Mouse (Mus musculus) central nervous system, embryonic 11.5 days (tissue): Measurements from ENCODE around the gene Slc35e4. TPM values are rescaled to one million over a fixed set of nuclear protein-coding genes. Genes with fewer than 3 reads are reported as not detected.

Experiments
- polyA plus RNA-seq: library from polyadenylated mRNA; depleted of rRNA; stranded (reverse); fragments of >200 nt; gene quantifications from 2 replicates; pipeline ENCODE4 v1.2.3, GENCODE M21; 2012; rRNA removed

Gene Slc35e4
- polyA plus RNA-seq = 3.5 and 3.8 TPM in 2 replicates

DNA sequence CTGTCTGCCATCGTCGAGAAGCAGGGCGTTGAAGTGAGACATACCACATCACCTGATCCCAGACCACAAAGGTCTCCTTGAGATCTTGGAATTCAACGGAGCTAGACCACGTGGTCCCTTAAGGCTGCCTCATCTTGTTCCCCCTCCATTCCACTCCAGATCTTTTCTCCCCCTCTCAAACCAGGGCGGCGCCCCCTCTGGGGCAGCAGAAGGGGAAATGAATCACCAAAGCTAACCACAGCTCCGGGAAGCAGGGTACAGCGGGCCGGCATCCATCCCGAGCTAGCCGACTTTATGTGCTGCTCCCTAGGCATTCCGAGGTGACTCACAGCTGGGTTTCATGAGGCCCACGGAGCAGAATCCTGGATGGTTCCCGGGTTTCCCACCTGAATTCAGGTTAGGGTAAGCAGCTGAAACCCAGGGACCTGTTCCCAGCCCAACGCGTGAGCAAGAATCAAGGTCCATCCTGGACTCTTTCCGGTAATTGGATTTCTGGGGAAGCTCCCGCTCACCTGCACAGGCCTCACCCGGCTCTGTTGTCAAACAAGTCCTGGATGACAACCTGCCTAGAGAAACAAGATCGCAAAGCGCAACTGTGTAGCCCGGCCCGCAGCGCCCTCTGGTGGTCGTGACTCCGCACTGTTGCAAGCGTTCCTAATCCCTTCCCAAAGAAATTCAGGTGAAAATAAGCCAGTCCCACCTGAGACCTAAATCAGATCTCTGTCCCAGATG, at the start of gene Slc35e4:
Slc35e4 (minus strand) TSS at position 556 of the 732 bp plus-strand sequence.

DNA sequence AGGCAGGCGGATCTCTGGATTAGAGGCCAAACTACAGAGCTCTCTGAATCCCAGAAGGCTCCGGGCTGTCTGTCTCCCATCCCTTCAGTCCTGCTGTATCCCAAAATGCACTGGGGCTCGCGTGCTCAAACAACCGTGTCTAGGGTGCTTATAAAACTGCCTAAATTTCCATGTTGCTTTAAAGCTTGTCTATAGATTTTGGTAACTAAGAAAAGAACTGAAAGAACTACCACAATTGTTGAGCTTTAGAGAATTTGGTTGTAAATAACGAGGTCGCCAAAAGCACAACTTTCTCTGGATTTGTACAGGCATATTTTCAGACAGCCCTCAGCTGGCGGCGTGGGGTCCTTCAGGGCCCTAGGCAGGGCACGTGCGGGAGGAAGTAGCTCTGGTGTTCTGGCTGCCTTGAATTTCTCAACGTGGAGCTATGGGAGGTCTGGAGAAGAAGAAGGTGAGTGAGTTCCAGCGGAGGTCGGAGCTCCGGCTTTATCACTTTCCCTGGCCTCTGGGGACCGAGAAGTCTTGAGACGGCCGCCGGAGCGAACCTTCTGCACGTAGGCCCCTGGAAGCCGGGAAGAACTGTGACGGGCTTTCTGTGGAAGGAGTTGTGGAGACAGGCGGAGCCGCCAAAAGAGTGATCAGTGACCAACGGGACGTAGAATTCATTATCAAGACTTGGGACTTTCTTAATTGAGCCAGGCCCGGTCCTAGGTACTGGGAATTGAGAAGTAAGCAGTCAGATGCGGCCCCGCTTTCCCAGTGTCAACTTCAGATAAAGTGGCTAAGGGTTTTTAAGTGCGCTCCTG, 49.3 kb upstream of the Slc35e4 start, which contains the start of gene Pes1:
Pes1 (plus strand) TSS at position 366 of the 806 bp plus-strand sequence.

DNA sequence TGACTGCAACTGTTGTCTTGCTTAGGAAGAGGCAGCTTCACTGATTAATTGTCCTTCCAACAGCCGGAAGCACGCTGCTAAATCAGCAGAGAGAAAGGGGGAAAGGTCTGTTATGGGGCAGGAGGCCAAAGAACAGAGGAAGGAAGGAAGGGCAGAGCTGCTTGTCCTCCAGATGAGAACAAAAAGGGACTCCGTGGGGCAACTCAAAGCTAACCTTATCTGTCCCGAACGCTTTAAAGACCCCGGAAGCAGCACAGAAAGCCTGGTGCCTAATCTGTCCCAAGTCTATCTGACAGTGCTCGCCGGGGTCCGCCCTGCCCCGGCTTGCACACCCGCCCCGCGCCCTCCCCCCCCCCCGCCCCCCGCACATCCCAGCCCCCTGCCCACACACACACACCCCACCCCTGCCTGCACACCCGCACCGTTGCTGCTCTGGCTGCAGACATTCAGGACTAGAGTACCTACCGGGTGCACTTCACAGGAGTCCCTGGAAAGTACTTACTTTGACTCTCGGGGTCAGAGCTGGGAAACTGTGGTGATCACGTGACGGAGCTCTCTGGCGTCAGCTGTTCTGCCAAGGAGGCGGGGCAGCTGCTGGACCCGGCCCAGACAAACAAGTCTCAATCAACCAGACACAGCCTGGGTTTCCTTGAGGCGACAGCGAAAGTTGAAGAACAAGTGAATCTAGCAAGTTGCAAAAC, 17.2 kb upstream of the Slc35e4 start, which contains the start of gene Tcn2:
Tcn2 (minus strand) TSS at position 649 of the 701 bp plus-strand sequence.

DNA sequence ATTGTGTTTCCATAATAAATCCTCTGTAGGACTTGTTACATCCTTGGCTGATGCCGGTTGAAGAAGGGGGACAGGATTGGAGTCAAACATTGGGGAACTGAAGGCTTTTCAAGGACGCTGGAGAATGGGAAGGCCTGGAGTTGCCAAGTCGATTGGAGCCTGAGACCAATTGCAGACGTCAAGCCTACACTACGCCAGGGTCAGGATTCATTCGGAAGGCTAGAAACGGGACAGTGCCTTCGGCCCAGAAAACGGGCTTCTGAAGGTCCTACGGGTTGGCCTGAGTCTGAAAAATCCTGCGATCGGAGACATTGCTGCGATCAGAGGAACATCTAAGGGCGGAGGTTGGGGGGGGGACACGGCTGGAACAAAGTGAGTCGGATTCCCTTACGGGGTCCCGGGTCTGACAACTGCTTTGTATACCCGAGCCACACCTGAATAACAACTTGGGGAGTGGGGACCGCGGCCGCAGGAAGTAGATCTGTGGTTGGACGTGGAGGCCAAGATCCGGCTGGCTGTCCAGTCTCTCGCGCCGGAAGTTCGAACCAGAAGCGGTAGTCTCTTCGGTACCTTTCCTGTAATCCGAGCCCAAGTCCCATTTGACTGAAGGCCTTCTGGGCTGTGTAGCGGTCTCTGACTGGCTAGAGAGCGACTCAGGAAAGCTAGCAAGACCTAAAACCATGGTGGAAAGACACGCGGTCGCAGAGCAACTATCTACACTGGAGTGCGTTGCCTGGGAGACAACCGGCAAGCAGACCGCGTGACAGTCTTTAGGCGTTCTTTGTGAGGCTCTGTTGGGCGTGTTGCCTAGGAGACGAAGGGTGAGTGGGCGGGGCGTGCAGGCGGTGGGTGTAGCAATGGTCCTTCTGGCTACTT, 19.8 kb downstream of the Slc35e4 start, which contains the start of the genes 4921536K21Rik and Dusp18:
4921536K21Rik (minus strand) TSS at position 693 of the 876 bp plus-strand sequence.
Dusp18 (plus strand) TSS at position 835 of the 876 bp plus-strand sequence.

DNA sequence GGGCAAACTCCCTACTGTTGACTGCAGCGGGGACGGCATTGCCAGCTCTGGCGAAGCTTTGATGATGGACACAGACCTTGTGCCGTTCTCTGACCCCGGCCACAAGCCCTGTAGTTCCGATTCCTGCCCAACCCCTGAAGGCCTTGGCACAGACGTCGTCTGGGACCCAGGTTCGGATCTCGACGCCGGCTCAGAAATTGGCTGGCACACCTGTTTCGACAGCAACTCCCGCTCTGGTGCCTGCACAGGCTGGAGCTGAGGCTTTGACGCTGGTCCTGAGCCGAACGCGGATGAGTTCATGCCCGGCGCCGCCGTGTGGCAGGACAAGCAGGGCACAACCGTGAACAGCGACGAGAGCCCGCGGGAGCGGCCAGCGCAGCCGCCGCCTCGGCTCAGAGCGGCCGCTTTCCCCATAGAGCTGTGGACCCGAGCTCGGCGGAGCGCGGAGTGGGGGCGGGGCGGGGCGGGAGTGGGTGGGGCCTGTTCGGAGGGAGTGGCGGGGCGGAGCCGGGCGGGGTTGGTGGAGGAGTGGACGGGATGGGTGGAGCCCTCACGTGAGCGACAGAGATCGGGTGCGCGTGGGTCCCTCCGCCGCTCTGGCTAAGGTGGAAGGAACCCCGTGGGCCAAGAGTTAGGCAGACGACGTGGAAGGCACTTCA, 50.9 kb downstream of the Slc35e4 start, which contains the start of gene Osbp2:
Osbp2 (minus strand) TSS at position 450 of the 659 bp plus-strand sequence.

Other genes starting within 250 kb of the Slc35e4 start
- gene Osbp2, start 50.8 kb downstream of the Slc35e4 start, polyA plus RNA-seq = 2.0 and 3.8 TPM in 2 replicates
- gene 4921536K21Rik, start 19.6 kb downstream of the Slc35e4 start, polyA plus RNA-seq = 0.95 and 1.1 TPM in 2 replicates
- gene Dusp18, start 19.4 kb downstream of the Slc35e4 start, polyA plus RNA-seq = 7.7 and 11.4 TPM in 2 replicates
- 15.7 and 28.7 TPM in 2 replicates for gene Tcn2, start 17.5 kb upstream of the Slc35e4 start, polyA plus RNA-seq
- gene Pes1, start 49.3 kb upstream of the Slc35e4 start, polyA plus RNA-seq = 74.4 and 90.3 TPM in 2 replicates
- not detected in 2 replicates for gene 4930556J24Rik, start 62.1 kb upstream of the Slc35e4 start, polyA plus RNA-seq
- gene Gal3st1, start 69.0 kb upstream of the Slc35e4 start, polyA plus RNA-seq = 0.41 and 1.8 TPM in 2 replicates
- 0.06 and 0.17 TPM in 2 replicates for gene Sec14l4, start 116.8 kb upstream of the Slc35e4 start, polyA plus RNA-seq
- gene Sec14l3, start 150.2 kb upstream of the Slc35e4 start, polyA plus RNA-seq = 0.18 TPM in 1 of 2 replicates, not detected in the other
- 5.8 and 6.3 TPM in 2 replicates for gene Mtfp1, start 180.8 kb upstream of the Slc35e4 start, polyA plus RNA-seq
- 3.9 and 4.1 TPM in 2 replicates for gene Sec14l2, start 208.8 kb upstream of the Slc35e4 start, polyA plus RNA-seq
- 42.2 and 68.5 TPM in 2 replicates for gene Rnf215, start 220.5 kb upstream of the Slc35e4 start, polyA plus RNA-seq
- 12.3 and 14.2 TPM in 2 replicates for gene Ccdc157, start 245.6 kb upstream of the Slc35e4 start, polyA plus RNA-seq
- 86.3 and 86.6 TPM in 2 replicates for gene Sf3a1, start 245.7 kb upstream of the Slc35e4 start, polyA plus RNA-seq